Mouse (Mus musculus) CD4-positive naive resting alpha-beta T cell, adult 57 days (primary cell): ENCODE results near the gene Olfr467. TPM values are rescaled to one million over a fixed set of nuclear protein-coding genes. Genes with fewer than 3 reads are reported as not detected.

Experiments
- total RNA-seq: library from RNA; stranded (reverse); gene quantifications from one replicate; pipeline ENCODE4 v1.2.4, GENCODE M21; 2023

Olfr467 gene
- total RNA-seq, result not detected

GRCm38 (mm10) chr7:107811963-107812362, at the start of gene Olfr467:
Gene Olfr467 (plus strand): TSS chr7:107812263.

GRCm38 (mm10) chr7:107801108-107801507, 11.0 kb upstream of the Olfr467 start, which contains the start of gene Ovch2:
Gene Ovch2 (minus strand): TSS chr7:107801208.

GRCm38 (mm10) chr7:107825441-107825840, 13.4 kb downstream of the Olfr467 start, which contains the start of gene Olfr469:
Gene Olfr469 (minus strand): TSS chr7:107825541.

GRCm38 (mm10) chr7:107847390-107847789, 35.3 kb downstream of the Olfr467 start, which contains the start of gene Olfr470:
Gene Olfr470 (minus strand): TSS chr7:107847490.

Other genes with a start within 250 kb of the Olfr467 start
- gene Olfml1, start 244.8 kb upstream of the Olfr467 start, total RNA-seq, result not detected
- gene Ppfibp2, start 217.1 kb upstream of the Olfr467 start, total RNA-seq, result 1.8 TPM
- not detected for gene 5330417H12Rik, start 187.1 kb upstream of the Olfr467 start, total RNA-seq
- not detected for gene Cyb5r2, start 54.2 kb upstream of the Olfr467 start, total RNA-seq
- gene Ovch2, start 11.1 kb upstream of the Olfr467 start, total RNA-seq, result not detected
- gene Olfr469, start 13.3 kb downstream of the Olfr467 start, total RNA-seq, result not detected
- gene Olfr470, start 35.2 kb downstream of the Olfr467 start, total RNA-seq, result not detected
- 0.12 TPM for gene Olfr472, start 85.6 kb downstream of the Olfr467 start, total RNA-seq
- not detected for gene Olfr473, start 118.2 kb downstream of the Olfr467 start, total RNA-seq
- not detected for gene Olfr474, start 142.4 kb downstream of the Olfr467 start, total RNA-seq
- not detected for gene Olfr476, start 152.5 kb downstream of the Olfr467 start, total RNA-seq
- gene Olfr477, start 174.4 kb downstream of the Olfr467 start, total RNA-seq, result not detected
- gene Olfr478, start 221.7 kb downstream of the Olfr467 start, total RNA-seq, result not detected
- gene Olfr479, start 238.4 kb downstream of the Olfr467 start, total RNA-seq, result not detected